Comparison of ENCODE assay signal across 29 mouse cellular contexts in the genomic region with DNA sequence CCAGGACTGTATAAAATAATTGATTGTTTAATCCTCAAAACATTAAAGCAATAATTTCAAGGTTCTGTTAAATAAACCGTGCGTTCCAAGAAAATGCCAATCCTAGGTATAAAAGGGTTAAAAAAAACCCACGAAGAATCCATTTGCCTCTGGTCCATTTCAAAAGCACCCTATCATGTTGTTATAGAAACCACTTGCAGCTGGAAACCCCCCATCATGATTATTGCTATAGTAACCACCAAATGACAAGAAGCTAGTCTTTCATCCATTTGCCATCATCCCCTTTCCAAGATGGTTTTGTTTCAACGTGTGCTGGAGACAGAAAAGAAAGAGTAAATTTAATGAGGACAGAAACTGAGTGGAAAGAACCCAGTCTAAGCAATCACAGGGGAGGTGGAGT. TPM values are rescaled to one million over a fixed set of nuclear protein-coding genes. Genes with fewer than 3 reads are reported as not detected.
A peak's percentile ranks its signal among the peaks of the same experiment; 100 is the strongest.
DNase-seq lines count a peak whose midpoint lies in the region; ATAC-seq and TF ChIP-seq lines count a peak whose summit lies in the region.
"Had no signal": no experiment of that assay in that cellular context is flagged by ENCODE, and none has a peak within 500 bp of the region (broad histone marks: within the 10 kb centered on the region; RNA-seq: fewer than 3 reads in every experiment).

No protein-coding gene starts in this region.

- H3K9ac ChIP-seq in lung, embryonic 14.5 days, result no peak overlapping the region
- no peak overlapping the region for H3K9ac ChIP-seq in midbrain, embryonic 14.5 days (replicated peaks; ENCODE audit: low read length)
- no peak overlapping the region for H3K9ac ChIP-seq in midbrain, embryonic 13.5 days (replicated peaks)
- H3K9ac ChIP-seq: embryonic facial prominence, embryonic 13.5 days; embryonic facial prominence, embryonic 15.5 days; forebrain, embryonic 13.5 days had no signal

- no peaks in the 10 kb centered on the region for H3K36me3 ChIP-seq in lung, embryonic 14.5 days (ENCODE audit: insufficient read depth)
- H3K36me3 ChIP-seq in midbrain, embryonic 14.5 days (ENCODE audit: control insufficient read depth, insufficient read depth, low read length), result no peaks in the 10 kb centered on the region
- H3K36me3 ChIP-seq in midbrain, embryonic 13.5 days, result no peaks in the 10 kb centered on the region
- H3K36me3 ChIP-seq: embryonic facial prominence, embryonic 13.5 days; embryonic facial prominence, embryonic 15.5 days; forebrain, embryonic 10.5 days; G1E had no signal

- H3K4me1 ChIP-seq in lung, embryonic 14.5 days (ENCODE audit: insufficient read depth), result no peaks in the 10 kb centered on the region
- H3K4me1 ChIP-seq in midbrain, embryonic 14.5 days (ENCODE audit: control insufficient read depth, insufficient read depth, low read length), result peaks cover 14% of the 10 kb centered on the region
- peaks cover 23% of the 10 kb centered on the region for H3K4me1 ChIP-seq in midbrain, embryonic 13.5 days (replicated peaks)

- TF ChIP-seq CTCF in lung, embryonic 14.5 days (IDR thresholded peaks at IDR 0.05; ENCODE audit: low read depth), result no peak
- no peak for TF ChIP-seq CTCF in brain, embryonic 14.5 days (IDR thresholded peaks at IDR 0.05; ENCODE audit: borderline replicate concordance, extremely low read depth, insufficient read depth, insufficient read length)

- no peak for TF ChIP-seq POLR2A in brain, embryonic 14.5 days (IDR thresholded peaks at IDR 0.05; ENCODE audit: borderline replicate concordance, extremely low read depth, insufficient read depth, insufficient read length, poor library complexity, severe bottlenecking)

- DNase-seq in embryo, embryonic 10.5 days (ENCODE audit: low spot score), result peak; percentile 7
- no peak for DNase-seq in embryo, embryonic 9.5 days (ENCODE audit: extremely low spot score)
- peak; percentile 2 for DNase-seq in lung, embryonic 14.5 days
- DNase-seq in lung, postnatal 4 days, result no peak
- DNase-seq in midbrain, embryonic 14.5 days, result peak; percentile 52
- DNase-seq in brain, embryonic 14.5 days (ENCODE audit: low read depth), result peak; percentile 83
- no peak for DNase-seq in left cerebral cortex, adult 9 months (ENCODE audit: low spot score in 2 of 2)
- DNase-seq: adrenal gland, adult 8-10 months; adrenal gland, postnatal 14 days; adrenal gland, postnatal 36 days; B cell, adult 2 months; cerebellum, adult 11 months; cerebellum, adult 18-20 months; cerebellum, adult 8-10 months; cerebellum, adult 9-11 months; cerebellum, postnatal 14 days; cerebellum, postnatal 36 days had no signal

- H3K9me3 ChIP-seq in lung, embryonic 14.5 days (ENCODE audit: low read depth, low read length), result no peaks in the 10 kb centered on the region
- H3K9me3 ChIP-seq in midbrain, embryonic 14.5 days (ENCODE audit: control insufficient read depth, low read length), result no peaks in the 10 kb centered on the region
- H3K9me3 ChIP-seq in midbrain, embryonic 13.5 days, result no peaks in the 10 kb centered on the region
- H3K9me3 ChIP-seq: embryonic facial prominence, embryonic 13.5 days; embryonic facial prominence, embryonic 15.5 days; forebrain, embryonic 10.5 days; forebrain, embryonic 13.5 days; G1E had no signal

- ATAC-seq in lung, embryonic 14.5 days (ENCODE audit: insufficient read depth), result no peak
- ATAC-seq in midbrain, embryonic 14.5 days (ENCODE audit: low FRiP score, low TSS enrichment), result no peak
- ATAC-seq in midbrain, embryonic 13.5 days, result no peak
- ATAC-seq: activated CD4-positive, CD25-positive, alpha-beta regulatory T cell, adult 4 months; CD4-positive, CD25-positive, alpha-beta regulatory T cell, adult 4 months; forebrain, embryonic 13.5 days; forebrain, embryonic 16.5 days; Patski had no signal

- H3K27me3 ChIP-seq in lung, embryonic 14.5 days (ENCODE audit: insufficient read depth, low read length), result no peaks in the 10 kb centered on the region
- no peaks in the 10 kb centered on the region for H3K27me3 ChIP-seq in midbrain, embryonic 14.5 days (ENCODE audit: control insufficient read depth, insufficient read depth, low read length)
- no peaks in the 10 kb centered on the region for H3K27me3 ChIP-seq in midbrain, embryonic 13.5 days
- H3K27me3 ChIP-seq: CH12.LX; embryonic facial prominence, embryonic 13.5 days; embryonic facial prominence, embryonic 15.5 days; forebrain, embryonic 13.5 days had no signal

- H3K4me3 ChIP-seq in lung, embryonic 14.5 days (ENCODE audit: low read depth, low read length), result no peak overlapping the region
- no peak overlapping the region for H3K4me3 ChIP-seq in midbrain, embryonic 14.5 days (replicated peaks; ENCODE audit: low read depth, low read length)
- H3K4me3 ChIP-seq in midbrain, embryonic 13.5 days (replicated peaks), result no peak overlapping the region
- H3K4me3 ChIP-seq: embryonic facial prominence, embryonic 13.5 days; embryonic facial prominence, embryonic 15.5 days; erythroblast, embryonic 14.5 days; forebrain, embryonic 10.5 days; forebrain, embryonic 13.5 days had no signal

- 35% methylated on average over 4 of the region's 4 CpGs for WGBS in lung, embryonic 14.5 days
- WGBS in midbrain, embryonic 14.5 days, result 26% methylated on average over 4 of the region's 4 CpGs
- 21% methylated on average over 4 of the region's 4 CpGs for WGBS in midbrain, embryonic 13.5 days

- H3K27ac ChIP-seq in lung, embryonic 14.5 days (ENCODE audit: low read depth), result no peak overlapping the region
- H3K27ac ChIP-seq in midbrain, embryonic 14.5 days (replicated peaks; ENCODE audit: low read depth, low read length), result no peak overlapping the region
- no peak overlapping the region for H3K27ac ChIP-seq in midbrain, embryonic 13.5 days
- H3K27ac ChIP-seq: embryonic facial prominence, embryonic 13.5 days; embryonic facial prominence, embryonic 15.5 days; forebrain, embryonic 10.5 days; forebrain, embryonic 13.5 days had no signal

- H3K4me2 ChIP-seq in lung, embryonic 14.5 days, result no peak overlapping the region
- no peak overlapping the region for H3K4me2 ChIP-seq in midbrain, embryonic 14.5 days (ENCODE audit: low read length)
- no peak overlapping the region for H3K4me2 ChIP-seq in midbrain, embryonic 13.5 days (replicated peaks)
- H3K4me2 ChIP-seq: embryonic facial prominence, embryonic 13.5 days; embryonic facial prominence, embryonic 15.5 days; forebrain, embryonic 13.5 days had no signal

RNA-seq across cellular contexts. Expression of a gene that starts 28.3 kb away (rescaled TPM):
- not detected in 2 replicates for polyA plus RNA-seq in lung, embryonic 14.5 days (2014; fragmentation: Nextera tagmentation; extraction: Ambion mirVana)
- polyA plus RNA-seq in midbrain, embryonic 14.5 days (2014; fragmentation: Nextera tagmentation; extraction: Ambion mirVana), result 2.0 and 3.0 TPM in 2 replicates
- 3.1 and 4.0 TPM in 2 replicates for polyA plus RNA-seq in midbrain, embryonic 13.5 days (2015; fragmentation: Nextera tagmentation; extraction: Ambion mirVana)
- 3.7 and 4.4 TPM in 2 replicates for polyA plus RNA-seq in brain, embryonic 14.5 days (2012; rRNA removed)
- polyA plus RNA-seq: activated CD4-positive, CD25-positive, alpha-beta regulatory T cell, adult 4 months; CD4-positive, CD25-positive, alpha-beta regulatory T cell, adult 4 months; embryonic facial prominence, embryonic 13.5 days; embryonic facial prominence, embryonic 15.5 days; erythroblast, embryonic 14.5 days; G1E had no signal

Comparison
In these comparisons a context has a peak if more than half of its experiments do, and no peak if none do; other contexts are left out.
1. DNase-seq: peak in embryo, embryonic 10.5 days (single experiment), lung, embryonic 14.5 days (single experiment), midbrain, embryonic 14.5 days (single experiment) and brain, embryonic 14.5 days (single experiment); none in embryo, embryonic 9.5 days (single experiment), lung, postnatal 4 days (0 of 2) and left cerebral cortex, adult 9 months (0 of 2).